Mouse (Mus musculus) kidney, adult 2 months (tissue): ENCODE measurements around the gene Pitpnm3. TPM values are rescaled to one million over a fixed set of nuclear protein-coding genes. Genes with fewer than 3 reads are reported as not detected.
A peak's percentile ranks its signal among the peaks of the same experiment; 100 is the strongest.

ENCODE experiments used
- DNase-seq: peaks from one replicate; pipeline ENCODE4 v3.0.0; 2021
- H3K27ac ChIP-seq: fragments of 200-500 bp; 2 replicates; pipeline ENCODE4 v1.5.1; 2012; ENCODE audit warnings: low read depth, low read length, control low read depth, inconsistent platforms; ENCODE audit not compliant: insufficient read depth
- H3K27me3 ChIP-seq: fragments of 200-500 bp; replicated peaks from 2 replicates; pipeline ENCODE4 v1.6.1; 2012; ENCODE audit warnings: mild to moderate bottlenecking, moderate library complexity, low read length, inconsistent platforms; ENCODE audit not compliant: control insufficient read depth, insufficient read depth
- H3K36me3 ChIP-seq: fragments of 200-500 bp; 2 replicates; pipeline ENCODE4 v1.6.1; 2012; ENCODE audit warnings: mild to moderate bottlenecking, moderate library complexity, low read length, inconsistent platforms; ENCODE audit not compliant: control insufficient read depth, insufficient read depth
- H3K4me1 ChIP-seq: fragments of 200-500 bp; 2 replicates; pipeline ENCODE4 v1.6.1; 2011; ENCODE audit warnings: low read length; ENCODE audit not compliant: control insufficient read depth, insufficient read depth
- H3K4me3 ChIP-seq: fragments of 200-500 bp; 2 replicates; pipeline ENCODE4 v1.5.1; 2011; ENCODE audit warnings: mild to moderate bottlenecking, low read depth, low read length, control low read depth; ENCODE audit not compliant: insufficient read depth
- CTCF ChIP-seq: fragments of 200-500 bp; conservative IDR thresholded peaks from 2 replicates; pipeline ENCODE4 v1.5.1; 2011; ENCODE audit warnings: low read depth, mild to moderate bottlenecking, control low read depth, low read length, moderate library complexity, mixed read lengths; ENCODE audit not compliant: insufficient read depth, insufficient read length
- POLR2A ChIP-seq: fragments of 200-500 bp; IDR thresholded peaks from one replicate; pipeline ENCODE4 v1.6.1; 2011; ENCODE audit warnings: low read depth, low read length, control low read depth
- WGBS: fragments of 180-500 bp; shearing (Covaris S2); methylation state at CpG from one replicate; pipeline ENCODE4 v1.1.7; 2018; 5-methylcytosine and 5-hydroxymethylcytosine counted together
- polyA plus RNA-seq: library from polyadenylated mRNA; depleted of rRNA; stranded (reverse); fragments of >200 nt; gene quantifications from 2 replicates; pipeline ENCODE4 v1.2.3, GENCODE M21; 2012

Pitpnm3 gene
- polyA plus RNA-seq, 1 experiment = 4.7 TPM

DNA sequence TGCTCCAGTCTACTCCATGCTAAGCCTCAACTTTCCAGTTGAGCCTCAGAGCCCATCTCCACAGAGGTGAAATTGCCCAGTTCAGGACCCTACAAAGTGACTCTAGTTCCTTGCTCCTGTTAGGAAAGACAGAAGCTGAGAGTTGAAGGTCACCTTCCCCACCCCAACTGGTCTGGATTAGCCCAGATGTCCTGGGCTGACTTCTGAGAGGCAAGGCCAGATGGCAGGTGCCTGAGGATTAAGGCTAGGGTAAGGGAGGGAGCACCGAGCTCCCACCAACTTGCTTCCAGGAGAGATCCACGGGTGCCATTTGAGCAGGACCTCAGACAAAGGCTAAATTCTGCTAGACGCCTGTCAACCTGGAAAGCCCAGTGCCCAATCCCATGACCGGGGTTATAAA is 103.5 kb downstream of the Pitpnm3 start:
- DNase-seq = no peak
- no peak overlapping the region for H3K4me3 ChIP-seq
- 94% methylated on average over 4 of the region's 4 CpGs for WGBS
- no peaks in the 10 kb centered on the region for H3K36me3 ChIP-seq
- TF ChIP-seq POLR2A = no peak
- no peak for TF ChIP-seq CTCF
- no peaks in the 10 kb centered on the region for H3K27me3 ChIP-seq
- H3K4me1 ChIP-seq = no peaks in the 10 kb centered on the region
- H3K27ac ChIP-seq = no peak overlapping the region

DNA sequence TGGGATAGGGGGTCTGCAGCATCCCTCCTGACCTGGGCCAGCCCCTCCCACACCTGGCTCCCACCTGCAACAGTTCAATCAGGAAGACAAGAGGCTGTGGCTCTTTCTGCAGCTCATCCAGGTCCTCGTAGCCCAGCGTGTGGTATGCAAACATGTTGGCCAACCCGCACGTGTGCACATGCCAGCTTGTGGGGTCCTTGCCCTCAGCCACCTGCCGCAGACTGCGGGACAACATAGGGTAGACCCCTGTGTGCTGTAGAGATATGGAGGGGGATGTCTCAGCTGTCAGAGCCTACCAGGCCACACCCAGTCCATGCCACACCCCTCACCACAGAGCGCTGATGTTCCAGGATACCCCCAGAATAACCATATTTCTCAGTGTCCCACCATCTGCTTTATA is 104.2 kb downstream of the Pitpnm3 start:
- Histone ChIP-seq H3K27ac (no peak overlapping the region), H3K36me3 (no peaks in the 10 kb centered on the region), H3K4me1 (no peaks in the 10 kb centered on the region), H3K27me3 (no peaks in the 10 kb centered on the region), H3K4me3 (no peak overlapping the region)
- 96% methylated on average over 7 of the region's 7 CpGs for WGBS
- DNase-seq = no peak
- TF ChIP-seq CTCF (no peak), POLR2A (no peak)

DNA sequence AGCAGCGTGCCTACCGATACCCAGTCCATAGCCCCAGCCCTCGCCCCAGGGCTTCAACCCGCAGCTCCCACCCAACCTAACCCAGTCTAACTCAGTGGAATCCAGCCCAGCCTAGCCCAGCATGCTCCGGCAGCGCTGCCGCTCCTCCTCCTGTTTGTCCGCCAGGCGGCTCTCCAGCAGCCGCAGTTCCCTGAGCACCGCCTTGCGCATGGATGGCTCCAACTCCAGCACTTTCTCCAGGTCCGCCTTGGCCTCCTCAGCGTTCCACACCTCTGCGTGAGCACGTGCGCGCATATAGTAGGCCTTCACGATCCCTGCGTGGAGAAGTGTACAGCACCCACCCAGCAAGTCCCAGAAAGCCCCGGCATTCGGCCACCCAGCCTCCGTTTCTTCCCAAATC is 106.4 kb downstream of the Pitpnm3 start:
- TF ChIP-seq POLR2A (no peak), CTCF (no peak; the same call in 1 of the 2 replicates)
- 20% methylated on average over 23 of the region's 23 CpGs for WGBS
- no peaks in the 10 kb centered on the region for H3K4me1 ChIP-seq
- no peaks in the 10 kb centered on the region for H3K36me3 ChIP-seq
- no peaks in the 10 kb centered on the region for H3K27me3 ChIP-seq
- DNase-seq = no peak
- H3K27ac ChIP-seq = no peak overlapping the region
- no peak overlapping the region for H3K4me3 ChIP-seq

DNA sequence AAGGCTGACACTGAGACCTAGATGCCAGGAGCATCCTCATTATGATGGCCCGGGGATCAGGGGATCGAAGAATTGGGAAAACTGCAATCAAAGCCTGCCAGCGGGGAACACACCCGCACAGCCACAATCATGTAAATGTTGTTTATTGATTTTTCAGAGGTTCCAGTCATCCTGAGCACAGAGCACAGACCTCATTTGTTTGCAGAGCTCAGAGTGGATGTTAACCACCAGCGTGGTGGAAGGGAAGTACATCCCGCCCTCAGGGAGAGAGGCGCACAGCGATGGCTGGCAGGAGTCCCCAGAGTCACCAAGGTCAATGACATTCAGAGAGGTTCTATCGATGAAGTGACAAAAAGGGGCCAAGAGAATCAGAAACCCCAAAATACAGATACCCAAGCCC is 107.7 kb downstream of the Pitpnm3 start:
- WGBS = 90% methylated on average over 9 of the region's 9 CpGs
- no peaks in the 10 kb centered on the region for H3K4me1 ChIP-seq
- no peak overlapping the region for H3K27ac ChIP-seq
- no peak for DNase-seq
- no peaks in the 10 kb centered on the region for H3K27me3 ChIP-seq
- no peak overlapping the region for H3K4me3 ChIP-seq
- no peak for TF ChIP-seq CTCF
- no peak for TF ChIP-seq POLR2A
- no peaks in the 10 kb centered on the region for H3K36me3 ChIP-seq

DNA sequence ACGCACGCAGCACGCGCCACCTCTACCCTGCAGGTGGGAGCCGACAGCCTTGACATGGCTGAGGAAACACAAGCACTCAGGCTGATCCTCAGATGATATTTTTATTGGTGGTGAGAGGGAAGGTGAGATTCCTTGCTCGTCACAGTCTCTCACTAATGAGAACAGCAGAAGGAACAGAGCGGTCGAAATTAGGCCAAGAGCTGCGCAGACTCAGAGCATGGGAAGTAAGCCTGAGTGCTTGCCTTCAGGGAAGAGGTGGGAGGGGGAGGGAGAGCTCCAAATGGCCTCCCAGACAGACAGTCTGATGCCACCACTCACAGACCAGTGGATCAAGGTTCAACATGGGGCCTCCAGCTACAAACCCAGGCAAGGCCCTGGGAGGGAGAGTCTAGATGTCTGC is 109.1 kb downstream of the Pitpnm3 start:
- DNase-seq = no peak
- no peaks in the 10 kb centered on the region for H3K27me3 ChIP-seq
- no peak overlapping the region for H3K27ac ChIP-seq
- H3K4me1 ChIP-seq = no peaks in the 10 kb centered on the region
- TF ChIP-seq CTCF (no peak), POLR2A (no peak)
- no peaks in the 10 kb centered on the region for H3K36me3 ChIP-seq
- H3K4me3 ChIP-seq = no peak overlapping the region
- WGBS = 69% methylated on average over 9 of the region's 9 CpGs

DNA sequence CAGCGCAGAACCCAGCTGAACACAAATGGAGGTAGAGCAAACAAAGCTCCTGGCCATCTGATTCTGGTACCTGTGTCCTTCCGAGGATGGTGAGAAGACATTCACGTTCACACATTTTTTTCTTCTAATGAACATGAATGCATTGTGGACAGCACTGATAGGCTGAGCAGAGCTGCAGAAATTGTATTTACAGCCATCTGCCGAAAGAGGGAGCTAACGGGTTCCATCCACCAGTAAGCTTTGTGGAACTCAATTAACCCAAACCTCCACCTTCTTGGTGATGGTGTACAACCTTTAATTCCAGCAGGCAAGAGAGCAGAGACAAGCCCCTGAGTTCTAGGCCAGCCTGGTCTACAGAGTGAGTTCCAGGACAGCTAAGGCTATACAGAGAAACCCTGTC is 109.7 kb downstream of the Pitpnm3 start:
- TF ChIP-seq CTCF (0 out of 2 replicates have a peak, but pooled peaks have one; percentile 38), POLR2A (no peak)
- WGBS = 41% methylated on average over 5 of the region's 5 CpGs

DNA sequence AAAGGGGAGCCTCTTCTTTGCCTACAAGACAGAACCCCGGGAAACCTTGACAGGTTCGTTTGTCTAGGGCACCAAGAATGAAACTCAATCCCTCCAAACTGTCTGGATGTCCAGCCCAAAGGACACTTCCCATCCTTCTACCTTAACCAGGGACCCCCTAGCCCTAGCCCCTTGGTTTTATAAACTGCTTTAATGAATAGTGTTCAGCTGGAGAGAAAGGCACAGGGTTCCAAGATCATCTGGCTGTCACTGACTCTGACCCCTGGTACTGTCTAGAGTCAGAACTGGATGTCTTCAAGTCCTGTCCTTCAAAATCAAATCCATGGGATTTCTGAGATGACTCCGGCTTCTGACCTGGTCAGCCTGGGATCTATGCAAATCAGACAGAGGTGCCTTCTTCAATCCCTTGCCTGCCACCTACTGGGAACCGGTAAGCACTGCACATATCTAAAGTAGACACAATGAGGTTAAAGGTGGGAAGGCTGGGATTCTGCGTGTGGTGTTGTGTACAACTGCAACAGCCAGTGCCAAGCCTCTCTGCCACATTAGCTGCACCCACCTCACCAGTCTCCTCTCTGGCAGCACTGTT is 111.3 kb downstream of the Pitpnm3 start:
- H3K36me3 ChIP-seq = no peaks in the 10 kb centered on the region
- TF ChIP-seq CTCF = peak; percentile 83
- TF ChIP-seq POLR2A = no peak
- H3K27ac ChIP-seq = no peak overlapping the region
- H3K27me3 ChIP-seq = no peaks in the 10 kb centered on the region
- no peaks in the 10 kb centered on the region for H3K4me1 ChIP-seq
- whole genome bisulfite sequencing = 7% methylated on average over 5 of the region's 5 CpGs
- no peak overlapping the region for H3K4me3 ChIP-seq
- DNase-seq = peak; percentile 80

More for the DNA sequence above, 109.7 kb downstream of the Pitpnm3 start:
- no peaks in the 10 kb centered on the region for H3K36me3 ChIP-seq
- no peak overlapping the region for H3K27ac ChIP-seq
- DNase-seq = no peak
- H3K4me3 ChIP-seq = no peak overlapping the region
- H3K27me3 ChIP-seq = no peaks in the 10 kb centered on the region
- no peaks in the 10 kb centered on the region for H3K4me1 ChIP-seq
